Mouse (Mus musculus): ENCODE results near the gene Babam2.

Babam2 gene

DNA sequence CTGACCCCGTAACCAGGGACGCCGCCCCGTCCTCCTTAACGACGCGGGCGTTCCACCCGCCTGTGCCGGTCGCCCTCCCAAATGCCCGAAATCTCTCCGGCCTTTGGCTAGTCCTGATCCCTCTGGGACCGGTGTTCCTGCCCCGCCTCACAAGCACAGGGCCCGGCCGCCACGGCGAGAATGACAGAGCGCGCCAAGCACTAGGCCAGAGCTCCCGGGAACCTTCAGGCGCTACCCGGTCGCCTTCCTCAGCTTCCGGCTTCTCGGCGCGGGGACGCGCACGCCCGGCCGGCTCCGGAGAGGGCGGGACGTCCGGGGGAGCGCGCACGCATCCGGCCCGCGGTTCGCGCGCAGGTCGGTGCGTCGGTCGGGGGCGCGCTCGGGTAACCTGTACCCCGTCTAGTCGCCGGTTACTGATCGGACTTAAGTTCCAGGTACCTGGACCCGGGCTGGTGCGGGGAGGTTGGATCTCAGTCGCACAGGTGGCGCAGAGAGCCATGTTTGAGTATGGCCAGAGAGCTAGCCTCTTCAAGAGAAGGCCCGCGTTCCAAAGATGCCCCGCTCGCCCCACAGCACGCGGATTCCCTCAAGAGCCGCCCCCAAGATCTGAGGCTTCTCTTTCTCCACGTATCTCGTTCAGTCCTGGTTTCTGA lies at the start of gene Babam2:
Gene Babam2, plus strand, starts transcription at position 41 of the 653 bp plus-strand sequence.
- DNase-seq = peak; percentile 93

DNA sequence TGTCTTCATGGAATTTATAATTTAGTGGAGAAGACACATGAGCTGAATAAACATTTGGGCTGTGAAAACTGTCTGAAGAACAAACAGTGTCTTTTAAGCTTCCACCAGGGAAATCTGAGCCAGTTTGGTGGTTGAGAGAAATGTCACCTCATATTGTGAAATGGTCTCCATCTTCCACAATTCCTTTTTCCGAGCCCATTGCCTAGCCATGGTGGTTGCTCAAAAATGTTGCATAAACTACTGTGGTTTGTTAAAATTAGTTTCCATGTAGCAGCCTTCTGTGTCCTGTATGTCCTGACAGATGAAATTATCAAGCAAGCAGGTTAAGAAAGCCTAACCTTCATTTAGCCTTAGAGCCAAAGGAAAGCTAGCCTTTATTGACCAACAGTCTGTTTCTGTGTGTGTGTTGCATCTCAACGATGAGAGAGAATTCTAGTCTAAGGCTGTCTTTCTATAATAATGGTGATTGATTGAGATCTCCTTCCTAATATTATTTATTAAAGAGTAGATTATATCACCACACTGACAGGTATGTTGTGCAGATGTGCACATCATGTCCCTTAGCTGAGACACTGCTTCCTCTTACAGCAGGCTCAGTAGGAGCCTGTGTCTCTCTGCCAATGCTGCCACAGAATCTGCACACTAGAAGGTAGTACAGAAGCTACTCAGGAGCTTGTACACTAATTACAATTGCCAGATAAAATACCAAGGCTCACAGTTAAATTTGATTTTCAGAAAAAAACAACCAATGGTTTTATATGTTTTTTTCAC lies 46.8 kb upstream of the Babam2 start:
- DNase-seq = peak; percentile 23

DNA sequence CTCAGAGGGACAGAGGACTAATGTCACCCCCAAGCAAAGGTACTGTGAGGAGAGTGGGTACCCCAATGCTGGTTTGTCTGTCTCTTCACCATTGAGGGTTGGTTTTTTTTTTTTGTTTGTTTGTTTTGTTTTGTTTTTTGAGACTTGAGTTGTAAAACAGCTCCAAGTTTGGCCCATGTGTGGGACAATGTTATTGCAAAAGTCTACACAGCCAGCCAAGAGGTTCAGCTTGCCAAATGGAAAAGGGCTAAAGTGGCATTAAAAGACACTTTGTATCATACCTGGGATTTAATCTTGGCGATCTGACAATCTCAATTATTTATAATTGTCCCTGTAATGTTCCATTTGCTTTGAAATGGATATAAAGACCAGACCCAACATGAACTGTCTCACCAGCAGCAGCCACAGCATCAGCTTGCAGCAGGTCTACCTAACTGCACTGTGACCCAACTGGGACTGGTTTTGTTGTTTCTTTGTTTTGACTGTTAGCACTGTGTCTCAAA lies 41.7 kb upstream of the Babam2 start:
- DNase-seq = no peak

DNA sequence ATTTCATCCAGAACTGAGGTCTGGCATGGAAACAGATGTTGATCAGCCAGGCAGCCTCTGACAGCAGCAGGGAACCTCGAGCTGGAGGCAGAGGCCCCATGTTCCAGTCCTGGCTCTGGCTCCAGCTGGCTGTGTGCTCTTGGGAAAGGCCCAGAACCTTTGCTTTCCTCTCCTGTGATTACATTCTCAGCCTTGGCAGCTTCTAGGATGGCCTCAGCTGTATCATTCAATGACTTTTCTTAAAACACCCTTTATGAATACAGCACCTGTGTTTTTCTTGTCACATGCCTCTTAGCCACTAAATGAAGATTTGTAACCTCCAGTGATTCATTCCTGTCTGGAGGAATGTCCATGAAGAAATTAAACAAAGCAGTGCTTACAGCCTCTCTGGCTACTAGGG lies 31.3 kb upstream of the Babam2 start:
- DNase-seq = no peak

DNA sequence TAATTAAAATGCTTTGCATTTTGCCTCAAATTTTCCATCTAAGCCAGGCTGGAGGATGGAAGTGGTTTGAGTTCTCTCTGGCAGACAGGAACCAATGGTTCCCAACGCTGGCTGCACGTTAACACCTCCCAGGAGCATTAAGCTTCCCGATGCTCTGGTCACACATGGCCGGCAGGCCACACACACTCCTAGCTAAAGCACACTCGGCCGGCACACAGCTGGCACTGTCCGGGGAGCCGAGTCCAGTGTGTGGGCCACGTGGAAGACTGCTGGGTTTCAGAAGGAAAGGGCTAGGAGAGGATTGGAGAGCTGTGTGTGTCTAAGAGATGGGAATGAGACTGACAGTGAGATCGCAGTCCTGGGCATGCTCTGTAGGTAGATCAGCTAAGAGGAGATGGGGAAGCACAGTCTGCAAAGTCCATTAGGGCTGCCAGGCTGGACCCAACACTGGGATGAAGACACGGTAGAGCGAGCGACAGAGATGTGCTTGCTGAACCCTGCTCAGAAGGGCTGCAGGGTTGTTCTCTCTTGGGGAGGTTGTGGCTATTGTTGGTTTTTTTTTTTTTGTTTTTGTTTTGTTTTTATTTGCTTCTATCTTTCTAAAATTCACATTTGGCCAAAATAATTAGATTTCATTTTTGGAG lies 29.0 kb upstream of the Babam2 start:
- no peak for DNase-seq

DNA sequence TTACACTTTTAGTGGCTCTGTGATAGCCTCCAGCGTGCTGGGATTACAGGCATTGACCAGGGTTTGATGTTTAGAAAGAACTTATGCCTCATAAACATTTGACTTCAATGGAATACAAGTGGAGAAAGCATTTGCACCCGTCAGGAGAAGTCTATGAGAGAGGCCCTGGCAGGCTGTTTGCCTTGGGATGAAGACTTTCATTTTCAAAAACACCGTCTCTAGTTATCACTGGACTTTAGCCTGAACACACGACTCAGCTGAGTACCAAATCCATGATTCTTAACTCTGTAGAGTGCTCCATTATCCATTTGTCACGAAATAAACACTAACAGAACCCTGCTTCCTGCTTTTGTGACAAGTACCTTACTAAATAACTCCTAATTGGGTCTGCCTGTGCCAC lies 27.5 kb upstream of the Babam2 start:
- DNase-seq = no peak

DNA sequence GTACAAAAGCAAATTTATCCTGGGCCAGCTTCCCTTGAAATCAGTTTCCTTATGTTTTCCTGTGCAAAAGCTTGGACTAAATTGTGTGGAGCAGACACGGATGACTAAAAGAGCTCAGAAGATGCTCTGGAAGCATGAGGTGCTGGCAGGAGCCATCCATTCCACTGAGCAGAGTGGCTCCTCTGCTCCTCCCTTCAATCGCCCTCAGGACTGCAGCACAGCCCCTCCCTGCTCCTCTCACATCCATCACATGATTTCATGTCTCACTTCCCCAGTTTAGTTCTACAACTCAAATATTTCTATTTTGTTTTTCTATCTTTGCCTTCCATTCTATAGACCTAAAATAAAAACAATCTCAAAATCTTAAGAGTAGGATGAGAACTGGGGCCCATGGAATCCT lies 26.3 kb upstream of the Babam2 start:
- no peak for DNase-seq

DNA sequence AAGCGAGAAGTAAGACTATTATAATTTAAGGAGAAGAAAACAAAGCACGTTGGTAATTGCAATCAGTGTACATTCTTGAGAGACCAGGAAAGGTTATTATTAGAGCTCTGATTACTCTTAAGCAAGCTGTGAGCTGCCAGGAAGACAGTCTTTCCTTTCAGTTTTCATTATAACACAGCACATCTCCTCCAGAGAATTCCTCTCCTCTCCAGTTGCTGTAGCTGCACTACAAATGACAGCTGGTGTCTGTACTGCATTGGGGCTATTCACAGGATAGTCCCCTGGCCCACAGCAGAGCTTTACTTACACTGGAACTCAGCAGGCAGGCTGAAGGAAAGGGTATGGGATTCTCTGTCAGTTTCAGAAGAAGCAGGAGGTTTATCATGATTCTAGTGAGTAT lies 24.1 kb upstream of the Babam2 start:
- no peak for DNase-seq

DNA sequence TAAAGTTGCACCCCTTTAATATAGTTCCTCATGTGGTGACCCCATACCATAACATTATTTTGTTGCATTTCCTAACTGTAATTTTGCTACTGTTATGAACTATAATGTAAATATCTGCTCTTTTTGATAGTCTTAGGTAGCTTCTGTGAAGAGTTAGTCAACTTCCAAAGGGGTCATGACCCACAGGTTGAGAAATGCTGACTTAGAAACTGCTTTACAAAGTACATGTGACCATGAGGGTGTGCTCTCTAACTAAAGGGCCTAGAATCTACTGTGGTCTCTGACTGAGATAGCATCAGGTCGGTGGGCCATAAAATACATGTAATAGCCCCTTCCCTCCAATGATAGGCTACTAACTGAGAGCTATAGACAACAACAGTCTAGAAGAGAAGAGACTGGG lies 19.5 kb upstream of the Babam2 start:
- no peak for DNase-seq

DNA sequence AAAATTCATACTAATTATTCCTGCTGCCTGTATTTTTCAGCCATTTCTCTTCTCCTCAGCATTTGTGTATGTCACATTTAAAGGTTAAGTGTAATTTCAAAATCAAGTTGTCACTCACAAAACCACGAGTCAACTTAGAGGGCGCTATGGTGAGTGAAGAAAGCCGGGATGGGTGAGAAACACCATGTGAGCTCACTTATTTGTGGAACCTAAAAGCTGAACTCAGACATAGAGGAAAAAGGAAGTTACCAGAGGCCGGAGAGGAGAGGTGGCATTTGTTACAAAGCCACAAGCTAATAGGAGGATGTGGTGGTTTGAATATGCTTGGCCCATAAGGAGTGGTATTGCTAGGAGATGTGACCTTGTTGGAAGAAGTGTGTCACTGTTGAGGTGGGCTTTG lies 17.3 kb upstream of the Babam2 start:
- DNase-seq = no peak

DNA sequence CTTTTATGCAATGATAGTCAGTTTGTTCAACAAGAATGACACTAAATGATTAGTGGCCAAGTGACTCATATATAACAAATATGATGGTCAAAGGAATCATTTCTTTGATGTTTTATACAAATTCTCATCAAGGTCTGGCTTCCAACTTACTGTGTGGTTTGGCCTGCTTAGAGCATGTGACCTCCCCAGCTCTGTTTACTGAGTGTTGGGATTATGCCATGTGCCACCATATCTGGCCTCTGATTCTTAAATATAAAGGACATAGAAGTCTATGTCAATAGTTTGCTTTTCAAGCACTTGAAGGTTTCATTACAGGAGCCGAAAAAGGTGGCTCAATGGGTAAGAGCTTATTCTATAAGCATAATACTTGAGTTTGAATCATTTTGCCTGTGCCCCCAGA lies 15.2 kb upstream of the Babam2 start:
- no peak for DNase-seq

DNA sequence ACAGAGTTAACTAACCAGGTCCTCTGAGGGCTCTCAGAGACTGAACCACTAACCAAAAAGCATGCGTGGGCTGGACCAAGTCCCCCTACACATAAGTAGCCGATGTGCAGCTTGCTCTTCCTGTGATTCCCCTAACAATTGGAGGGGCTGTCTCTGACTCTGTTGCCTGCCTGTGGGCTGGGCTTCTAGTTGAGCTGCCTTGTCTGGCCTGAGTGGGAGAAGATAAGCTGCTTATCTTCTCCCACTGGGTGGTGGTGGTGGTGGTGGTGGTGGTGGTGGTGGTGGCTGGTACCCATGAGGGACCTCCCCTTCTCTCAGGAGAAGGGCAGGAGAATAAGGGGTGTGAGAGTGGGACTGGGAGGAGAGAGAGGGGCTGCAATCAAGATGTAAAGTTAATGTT lies 11.4 kb upstream of the Babam2 start:
- DNase-seq = no peak

DNA sequence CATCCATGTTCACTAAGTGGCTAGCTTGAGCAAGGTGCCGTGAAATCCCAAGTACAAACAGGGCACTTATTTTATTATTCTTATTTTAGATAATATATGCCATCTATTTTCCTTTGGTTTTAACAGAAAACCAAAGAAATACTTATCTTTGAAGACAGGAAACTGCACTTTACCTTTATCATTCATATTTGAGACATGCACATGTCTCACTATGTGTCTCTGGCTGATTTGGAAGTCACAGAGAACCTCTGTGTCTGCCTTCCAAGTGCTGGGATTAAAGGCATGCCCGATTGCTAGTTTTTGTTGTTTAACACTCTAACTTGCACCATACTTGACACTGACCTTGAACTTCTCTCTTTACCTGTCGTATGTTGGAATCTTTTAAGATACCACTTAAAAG lies 9.5 kb upstream of the Babam2 start:
- DNase-seq = no peak

DNA sequence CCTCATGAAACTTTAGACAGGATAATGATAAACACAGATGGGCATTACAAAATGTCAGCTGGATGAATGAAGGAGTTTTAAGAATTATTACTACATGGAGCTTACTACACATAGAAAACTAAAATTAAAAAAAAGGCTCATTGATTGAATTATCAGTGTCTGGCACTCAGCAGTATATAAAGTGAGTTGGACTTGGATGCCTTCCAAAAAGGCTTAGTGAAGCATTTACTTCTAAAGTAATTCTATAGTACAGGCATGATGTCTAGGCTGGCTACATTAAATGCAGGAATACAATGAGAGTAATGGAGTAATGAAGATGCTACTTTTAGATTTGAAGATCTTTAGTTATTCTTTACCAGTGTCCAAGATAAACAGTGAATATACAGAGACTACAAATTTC lies 4.3 kb upstream of the Babam2 start:
- no peak for DNase-seq

DNA sequence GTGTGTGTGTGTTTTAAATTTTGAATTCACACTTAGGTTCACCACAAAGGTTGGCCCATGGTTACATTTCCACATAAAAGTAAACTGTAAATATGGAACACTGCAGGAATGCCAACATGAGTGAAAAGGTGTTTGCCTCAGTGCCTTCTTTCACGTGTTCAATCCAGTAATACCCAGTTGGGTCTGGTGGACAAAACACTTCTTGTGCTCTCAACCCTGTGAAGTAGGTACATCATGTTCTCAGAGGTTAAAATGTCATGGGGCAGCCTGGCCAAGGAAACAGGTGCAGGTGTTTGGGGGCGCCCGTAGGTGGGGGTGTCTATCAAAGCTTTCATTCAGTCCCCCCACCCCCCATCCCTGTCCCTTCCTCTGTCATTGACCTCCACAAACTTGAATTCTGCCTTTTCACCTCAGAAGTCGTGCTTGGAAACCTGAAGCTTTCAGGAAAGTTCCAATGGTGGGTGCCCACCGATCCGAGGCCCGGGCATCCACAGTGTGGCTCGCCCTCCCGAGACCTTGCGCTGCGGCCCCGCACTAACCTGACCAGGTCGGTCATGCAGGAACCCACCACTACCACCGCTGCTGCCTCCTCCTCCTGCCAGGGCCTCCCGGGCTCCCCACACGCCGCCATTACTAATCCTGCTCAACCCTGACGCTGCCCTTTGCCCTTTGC lies 377 bp upstream of the Babam2 start, which contains the start of gene Rbks:
Gene Rbks, minus strand, starts transcription at position 657 of the 673 bp plus-strand sequence.
- DNase-seq = no peak

DNA sequence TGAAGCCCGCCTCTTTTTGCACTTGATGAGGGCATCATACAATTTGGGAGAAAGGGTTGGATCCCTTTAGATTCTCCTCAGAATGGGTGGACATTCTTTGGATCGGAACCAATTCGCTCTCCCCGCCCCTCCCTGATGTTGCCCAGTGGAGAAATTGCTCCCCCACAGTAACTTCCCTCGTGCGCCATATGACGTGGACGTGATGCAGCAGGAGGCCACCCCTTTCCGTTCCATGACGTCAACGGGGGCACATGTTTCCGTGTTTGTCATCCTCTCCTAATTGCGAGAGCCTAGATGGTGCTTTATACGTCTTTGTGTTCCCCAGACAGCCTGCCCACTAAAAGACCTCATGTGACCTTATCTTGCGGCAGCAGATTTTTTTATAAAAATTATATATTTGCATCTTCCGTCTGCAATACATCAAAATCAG lies 828 bp downstream of the Babam2 start:
- DNase-seq = peak; percentile 94

DNA sequence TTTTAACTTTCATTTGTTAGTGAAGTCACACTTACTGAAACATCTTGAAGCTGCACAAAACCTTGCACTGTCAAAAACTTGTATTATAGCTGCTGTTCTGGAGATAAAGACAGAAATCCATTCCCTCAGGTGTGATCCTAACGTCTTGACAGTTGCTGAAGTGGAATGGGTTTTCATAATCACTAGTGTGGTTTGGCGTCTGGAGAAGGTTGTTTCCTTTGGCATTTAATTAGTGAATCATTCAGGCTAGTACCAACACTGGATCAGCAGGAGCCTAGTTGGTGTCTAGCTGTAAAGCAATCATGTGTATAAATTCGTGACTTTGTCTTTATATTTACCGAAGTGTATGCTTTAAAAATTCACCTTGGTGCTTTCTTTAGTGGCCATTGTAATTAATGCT lies 1.4 kb downstream of the Babam2 start:
- no peak for DNase-seq

DNA sequence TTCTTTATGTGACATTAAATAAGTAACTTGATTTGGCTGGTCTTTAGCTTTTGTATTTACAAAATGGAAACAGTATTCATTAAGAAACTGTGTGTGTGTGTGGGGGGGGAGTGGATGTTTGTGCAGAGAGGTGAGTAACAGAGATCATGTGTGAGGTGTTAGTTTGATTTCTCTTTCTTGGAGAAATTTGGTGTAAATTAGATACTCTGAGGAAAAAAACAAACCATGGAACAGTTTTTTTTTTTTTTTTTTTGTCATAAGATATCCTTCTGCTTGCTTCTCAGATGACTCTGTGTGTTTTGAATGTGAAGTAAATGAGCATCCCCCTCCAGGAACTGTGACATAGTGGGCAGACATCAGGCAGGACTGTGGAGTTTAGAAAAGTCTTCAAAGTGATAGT lies 1.9 kb downstream of the Babam2 start:
- no peak for DNase-seq

DNA sequence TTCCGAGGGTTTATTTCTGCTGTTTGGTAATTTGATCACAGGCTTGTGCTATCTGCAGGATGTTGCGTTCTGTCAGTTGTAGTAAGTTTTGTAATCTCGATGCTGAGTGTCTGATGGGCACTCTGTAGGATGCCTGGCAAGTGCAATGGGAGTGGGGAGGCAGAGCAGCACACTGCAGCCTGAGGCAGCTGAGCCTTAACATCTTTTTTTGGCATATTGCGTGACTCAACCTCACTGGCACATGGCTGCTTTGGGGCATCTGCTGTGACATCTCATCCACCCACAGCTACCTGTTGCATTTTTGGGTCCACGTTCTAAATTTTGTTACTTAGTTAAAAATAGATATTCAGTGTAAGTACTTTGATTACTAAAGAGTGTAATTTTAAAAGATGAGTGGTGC lies 7.5 kb downstream of the Babam2 start:
- DNase-seq = no peak

DNA sequence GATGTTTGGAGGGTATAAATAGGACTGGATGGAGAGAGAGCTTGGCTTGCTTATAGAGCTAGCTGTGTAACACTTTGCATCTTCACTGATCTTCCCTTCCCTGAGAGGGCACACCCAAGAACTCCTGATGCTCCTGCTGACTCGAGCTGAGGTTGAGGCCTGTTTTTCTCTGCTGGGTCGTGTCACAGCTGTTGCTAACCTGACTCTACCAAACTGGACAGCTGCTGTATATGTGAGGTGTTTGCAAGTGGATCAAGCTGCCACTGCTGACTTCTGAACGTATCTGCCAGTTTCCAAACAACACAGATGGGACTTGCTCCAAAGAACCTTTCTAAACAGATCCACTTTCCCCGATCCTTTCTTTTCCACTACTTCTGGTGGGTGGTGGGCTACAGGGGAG lies 9.3 kb downstream of the Babam2 start:
- DNase-seq = no peak

DNA sequence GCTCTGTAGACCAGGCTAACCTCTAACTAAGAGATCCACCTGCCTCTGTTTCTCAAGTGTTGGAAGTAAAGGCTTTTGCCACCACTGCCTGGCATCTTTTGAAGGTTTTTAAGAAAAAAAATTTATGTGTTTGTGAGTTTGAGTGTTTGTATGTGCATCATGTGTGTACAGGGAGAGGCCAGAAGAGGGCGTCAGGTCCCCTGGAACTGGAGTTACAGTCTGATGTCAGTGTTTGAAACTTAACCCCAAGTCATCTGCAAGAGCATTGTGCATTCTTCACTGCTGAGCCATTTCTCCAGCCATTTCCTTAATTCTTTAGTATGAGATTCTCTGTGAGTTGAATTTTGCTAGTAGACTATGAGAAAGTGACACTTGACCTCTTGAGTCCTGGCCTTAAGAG lies 11.9 kb downstream of the Babam2 start:
- peak; percentile 34 for DNase-seq

DNA sequence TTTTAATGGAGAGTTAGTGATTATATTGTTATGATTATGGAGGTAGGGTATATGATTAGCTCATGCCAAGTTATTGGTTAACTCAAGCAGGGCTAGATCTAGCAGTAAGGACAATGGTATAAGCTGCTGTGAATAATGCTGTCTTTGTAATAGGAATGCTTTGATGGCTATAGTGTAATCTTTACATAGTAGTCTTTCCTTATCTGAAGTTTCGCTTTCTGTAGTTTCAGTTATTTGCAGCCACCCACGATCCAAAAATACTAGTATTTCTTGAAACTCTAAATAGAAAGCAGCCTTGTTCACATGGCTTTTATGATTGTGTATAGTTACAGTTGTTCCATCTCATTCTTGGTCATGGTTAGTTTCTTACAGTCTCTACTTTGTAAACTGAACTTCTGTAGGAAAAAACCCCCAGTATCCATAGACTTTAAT lies 15.8 kb downstream of the Babam2 start:
- DNase-seq = no peak

DNA sequence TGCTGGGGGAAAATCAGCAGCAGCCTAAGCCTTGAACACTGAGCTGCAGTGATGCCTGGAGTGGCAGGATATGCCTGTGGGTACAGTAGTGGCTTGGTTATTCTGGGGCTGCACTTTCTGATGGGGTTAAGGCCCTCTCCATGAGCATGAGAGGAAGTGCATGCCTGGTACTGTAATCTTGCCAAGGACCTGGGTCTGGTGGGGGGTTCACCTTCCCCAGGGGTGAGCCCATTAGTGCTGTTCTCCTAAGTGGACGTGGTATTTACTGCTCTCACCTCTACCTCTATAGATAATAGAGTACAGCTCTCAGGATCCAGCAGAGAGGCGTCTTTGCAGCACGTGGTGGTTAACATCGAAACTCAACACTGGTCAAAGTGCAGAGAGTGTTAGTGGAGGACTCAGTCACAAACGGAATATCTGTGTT lies 16.4 kb downstream of the Babam2 start:
- DNase-seq = no peak

Measured in lung, postnatal 36 days (tissue).